9 mouse cellular contexts compared by ENCODE assay signal in genomic region chr4:124882151-124882729, GRCm38 (mm10). TPM values are rescaled to one million over a fixed set of nuclear protein-coding genes. Genes with fewer than 3 reads are reported as not detected.
DNase-seq lines count a peak whose midpoint lies in the region; ATAC-seq and TF ChIP-seq lines count a peak whose summit lies in the region.
"Had no signal": no experiment of that assay in that cellular context is flagged by ENCODE, and none has a peak within 500 bp of the region (broad histone marks: within the 10 kb centered on the region; RNA-seq: fewer than 3 reads in every experiment).

No protein-coding gene starts in this region.

- TF ChIP-seq CTCF in lung, embryonic 14.5 days (IDR thresholded peaks at IDR 0.05; ENCODE audit: low read depth), result no peak
- TF ChIP-seq CTCF in lung, adult 2 months (IDR thresholded peaks at IDR 0.05; ENCODE audit: insufficient read depth, low read length), result no peak

- peak; percentile 86 for DNase-seq in lung, embryonic 14.5 days
- no peak for DNase-seq in lung, adult 2 months
- DNase-seq in brain, adult 2 months (ENCODE audit: low read depth, low spot score), result peak; percentile 50
- DNase-seq in limb, embryonic 11.5 days (ENCODE audit: low spot score), result peak; percentile 84
- DNase-seq in neural tube, embryonic 10.5 days (ENCODE audit: extremely low spot score, low spot score), result peak; percentile 58
- no peak for DNase-seq in urinary bladder, postnatal 36 days (ENCODE audit: low spot score in 2 of 2)
- DNase-seq in layer of hippocampus, adult 8-10 months (ENCODE audit: low spot score in 2 of 2), result no peak

- peaks cover 56% of the 10 kb centered on the region for H3K27me3 ChIP-seq in lung, embryonic 14.5 days (ENCODE audit: insufficient read depth, low read length)
- H3K27me3 ChIP-seq in heart, embryonic 14.5 days (ENCODE audit: control insufficient read depth, insufficient read depth, low read length), result peaks cover 73% of the 10 kb centered on the region
- H3K27me3 ChIP-seq in limb, embryonic 11.5 days (ENCODE audit: control insufficient read depth, insufficient read depth, low read length), result peaks cover 70% of the 10 kb centered on the region

- no peaks in the 10 kb centered on the region for H3K4me1 ChIP-seq in lung, embryonic 14.5 days (ENCODE audit: insufficient read depth)
- H3K4me1 ChIP-seq in lung, adult 2 months (ENCODE audit: control insufficient read depth, insufficient read depth, low read length), result no peaks in the 10 kb centered on the region
- H3K4me1 ChIP-seq in heart, embryonic 14.5 days (ENCODE audit: control insufficient read depth in 2 of 2, insufficient read depth in 2 of 2, low read length in 2 of 2), result peaks cover 7% of the 10 kb centered on the region in 2 experiments; a peak in 2 of 4 replicates
- H3K4me1 ChIP-seq in limb, embryonic 11.5 days (ENCODE audit: control insufficient read depth, insufficient read depth, low read length), result peaks cover 7% of the 10 kb centered on the region; the same call in 1 of the 2 replicates

- H3K4me3 ChIP-seq in lung, embryonic 14.5 days (ENCODE audit: low read depth, low read length), result no peak overlapping the region
- H3K4me3 ChIP-seq in lung, adult 2 months (replicated peaks; ENCODE audit: extremely low read depth, low read depth, low read length), result no peak overlapping the region
- no peak overlapping the region; a peak in 1 of 4 replicates for H3K4me3 ChIP-seq in heart, embryonic 14.5 days (ENCODE audit: control insufficient read depth in 1 of 2, insufficient read depth in 1 of 2, low read depth in 1 of 2, low read length in 2 of 2)
- H3K4me3 ChIP-seq in limb, embryonic 11.5 days (ENCODE audit: low read depth, low read length), result peak overlapping the region; percentile 22; the same call in 1 of the 2 replicates

- H3K36me3 ChIP-seq in lung, embryonic 14.5 days (ENCODE audit: insufficient read depth), result no peaks in the 10 kb centered on the region
- H3K36me3 ChIP-seq in heart, embryonic 14.5 days (ENCODE audit: control insufficient read depth, insufficient read depth, low read length), result no peaks in the 10 kb centered on the region
- no peaks in the 10 kb centered on the region for H3K36me3 ChIP-seq in limb, embryonic 11.5 days (ENCODE audit: control insufficient read depth, insufficient read depth, low read length)

- H3K9ac ChIP-seq in lung, embryonic 14.5 days, result no peak overlapping the region
- no peak overlapping the region for H3K9ac ChIP-seq in heart, embryonic 14.5 days (ENCODE audit: low read length)
- H3K9ac ChIP-seq in limb, embryonic 11.5 days (ENCODE audit: low read length), result no peak overlapping the region

- under 1% methylated on average over 37 of the region's 37 CpGs for WGBS in lung, embryonic 14.5 days
- WGBS in lung, adult 2 months, result 2% methylated on average over 37 of the region's 37 CpGs
- 2% methylated on average over 36 of the region's 37 CpGs for WGBS in heart, embryonic 14.5 days
- 2% methylated on average over 35 of the region's 37 CpGs for WGBS in limb, embryonic 11.5 days

- H3K4me2 ChIP-seq in lung, embryonic 14.5 days, result no peak overlapping the region; the same call in 1 of the 2 replicates
- peak overlapping the region; percentile 50; the same call in 1 of the 2 replicates for H3K4me2 ChIP-seq in heart, embryonic 14.5 days (ENCODE audit: low read length)
- no peak overlapping the region for H3K4me2 ChIP-seq in limb, embryonic 11.5 days (ENCODE audit: low read depth, severe bottlenecking)

- no peak overlapping the region for H3K27ac ChIP-seq in lung, embryonic 14.5 days (ENCODE audit: low read depth)
- H3K27ac ChIP-seq in heart, embryonic 14.5 days (replicated peaks in 1 of 2; ENCODE audit: control insufficient read depth in 1 of 2, insufficient read depth in 1 of 2, low read depth in 2 of 2, low read length in 2 of 2), result no peak overlapping the region
- no peak overlapping the region for H3K27ac ChIP-seq in limb, embryonic 11.5 days (replicated peaks; ENCODE audit: low read depth, low read length)

- ATAC-seq in lung, embryonic 14.5 days (ENCODE audit: insufficient read depth), result no peak
- no peak for ATAC-seq in heart, embryonic 14.5 days (ENCODE audit: insufficient number of reproducible peaks, insufficient read depth, low FRiP score, low read depth)
- no peak for ATAC-seq in limb, embryonic 11.5 days (ENCODE audit: insufficient number of reproducible peaks, low FRiP score, low TSS enrichment, low read depth)

- no peak for TF ChIP-seq POLR2A in lung, adult 2 months (IDR thresholded peaks at IDR 0.05; ENCODE audit: borderline replicate concordance, extremely low read depth, low read depth, low read length)

- H3K9me3 ChIP-seq in lung, embryonic 14.5 days (ENCODE audit: low read depth, low read length), result no peaks in the 10 kb centered on the region
- no peaks in the 10 kb centered on the region for H3K9me3 ChIP-seq in heart, embryonic 14.5 days (ENCODE audit: control insufficient read depth, low read length)
- no peaks in the 10 kb centered on the region for H3K9me3 ChIP-seq in limb, embryonic 11.5 days (ENCODE audit: control insufficient read depth, low read length)

RNA-seq across cellular contexts. Expression of gene Epha10, which starts 1.5 kb away (rescaled TPM):
- 0.04 TPM in 1 of 2 replicates, not detected in the other for polyA plus RNA-seq in lung, embryonic 14.5 days (2014; fragmentation: Nextera tagmentation; extraction: Ambion mirVana)
- not detected in 2 replicates for polyA plus RNA-seq in lung, adult 2 months (2012; rRNA removed)
- polyA plus RNA-seq in heart, embryonic 14.5 days (2014; fragmentation: Nextera tagmentation; extraction: Ambion mirVana), result not detected in 2 replicates
- polyA plus RNA-seq in limb, embryonic 11.5 days (2014; fragmentation: Nextera tagmentation; extraction: Ambion mirVana), result 0.10 and 0.17 TPM in 2 replicates
- total RNA-seq in layer of hippocampus, adult 8-10 months (2022), result 10 to 100 TPM; 39.3 to 49.8 (median 44.4) TPM
- polyA plus RNA-seq: heart, postnatal 0 days had no signal

RNA-seq across cellular contexts. Expression of gene Maneal, which starts 20.3 kb away (rescaled TPM):
- 0.61 and 0.82 TPM in 2 replicates for polyA plus RNA-seq in lung, embryonic 14.5 days (2014; fragmentation: Nextera tagmentation; extraction: Ambion mirVana)
- 0.29 and 0.32 TPM in 2 replicates for polyA plus RNA-seq in lung, adult 2 months (2012; rRNA removed)
- polyA plus RNA-seq in heart, embryonic 14.5 days (2014; fragmentation: Nextera tagmentation; extraction: Ambion mirVana), result 0.14 and 0.16 TPM in 2 replicates
- 0.43 and 0.81 TPM in 2 replicates for polyA plus RNA-seq in limb, embryonic 11.5 days (2014; fragmentation: Nextera tagmentation; extraction: Ambion mirVana)
- total RNA-seq in layer of hippocampus, adult 8-10 months (2022), result 10 to 100 TPM; 46.0 to 55.5 (median 50.6) TPM

RNA-seq across cellular contexts. Expression of gene 1110065P20Rik, which starts 31.2 kb away (rescaled TPM):
- polyA plus RNA-seq in lung, embryonic 14.5 days (2014; fragmentation: Nextera tagmentation; extraction: Ambion mirVana), result 60.0 and 62.7 TPM in 2 replicates
- 37.8 and 43.6 TPM in 2 replicates for polyA plus RNA-seq in lung, adult 2 months (2012; rRNA removed)
- 48.8 and 56.9 TPM in 2 replicates for polyA plus RNA-seq in heart, embryonic 14.5 days (2014; fragmentation: Nextera tagmentation; extraction: Ambion mirVana)
- polyA plus RNA-seq in limb, embryonic 11.5 days (2014; fragmentation: Nextera tagmentation; extraction: Ambion mirVana), result 46.6 and 47.5 TPM in 2 replicates
- total RNA-seq in layer of hippocampus, adult 8-10 months (2022), result 10 to 100 TPM; 75.8 to 80.7 (median 78.8) TPM

RNA-seq across cellular contexts. Expression of gene Yrdc, which starts 31.8 kb away (rescaled TPM):
- 42.4 and 44.7 TPM in 2 replicates for polyA plus RNA-seq in lung, embryonic 14.5 days (2014; fragmentation: Nextera tagmentation; extraction: Ambion mirVana)
- 28.6 and 38.0 TPM in 2 replicates for polyA plus RNA-seq in lung, adult 2 months (2012; rRNA removed)
- polyA plus RNA-seq in heart, embryonic 14.5 days (2014; fragmentation: Nextera tagmentation; extraction: Ambion mirVana), result 23.1 and 28.1 TPM in 2 replicates
- polyA plus RNA-seq in limb, embryonic 11.5 days (2014; fragmentation: Nextera tagmentation; extraction: Ambion mirVana), result 46.8 and 47.3 TPM in 2 replicates
- total RNA-seq in layer of hippocampus, adult 8-10 months (2022), result 10 to 100 TPM; 34.1 to 42.4 (median 40.9) TPM

RNA-seq across cellular contexts. Expression of gene 9930104L06Rik, which starts 54.6 kb away (rescaled TPM):
- 3.6 and 3.9 TPM in 2 replicates for polyA plus RNA-seq in lung, embryonic 14.5 days (2014; fragmentation: Nextera tagmentation; extraction: Ambion mirVana)
- polyA plus RNA-seq in lung, adult 2 months (2012; rRNA removed), result 12.3 and 13.7 TPM in 2 replicates
- polyA plus RNA-seq in heart, embryonic 14.5 days (2014; fragmentation: Nextera tagmentation; extraction: Ambion mirVana), result 3.2 and 4.3 TPM in 2 replicates
- 4.9 and 5.1 TPM in 2 replicates for polyA plus RNA-seq in limb, embryonic 11.5 days (2014; fragmentation: Nextera tagmentation; extraction: Ambion mirVana)
- 10 to 100 TPM; 19.6 to 26.9 (median 25.3) TPM for total RNA-seq in layer of hippocampus, adult 8-10 months (2022)

Comparison
In these comparisons a context has a peak if more than half of its experiments do, and no peak if none do; other contexts are left out.
1. DNase-seq: peak in lung, embryonic 14.5 days (single experiment), brain, adult 2 months (single experiment), limb, embryonic 11.5 days (single experiment) and neural tube, embryonic 10.5 days (single experiment); none in lung, adult 2 months (single experiment), urinary bladder, postnatal 36 days (0 of 2) and layer of hippocampus, adult 8-10 months (0 of 2).